Mouse (Mus musculus) liver, embryonic 12.5 days (tissue): ENCODE data around the gene Dglucy. TPM values are rescaled to one million over a fixed set of nuclear protein-coding genes. Genes with fewer than 3 reads are reported as not detected.

Experiments used
- ATAC-seq: fragments of 200-750 bp; cut with Nextera tagmentation; 2 replicates; pipeline ENCODE4 v1.8.0; 2017; ENCODE audit warnings: moderate number of reproducible peaks, mild to moderate bottlenecking, moderate library complexity
- H3K27ac ChIP-seq: fragments of 300-500 bp; sonication (generic); 2 replicates; pipeline ENCODE4 v1.5.1; 2016; ENCODE audit warnings: mild to moderate bottlenecking
- H3K27me3 ChIP-seq: fragments of 300-500 bp; sonication (generic); replicated peaks from 2 replicates; pipeline ENCODE4 v1.6.1; 2016; ENCODE audit warnings: mild to moderate bottlenecking, moderate library complexity
- H3K36me3 ChIP-seq: fragments of 300-500 bp; sonication (generic); 2 replicates; pipeline ENCODE4 v1.6.1; 2016; ENCODE audit warnings: mild to moderate bottlenecking, moderate library complexity
- H3K4me1 ChIP-seq: fragments of 300-500 bp; sonication (generic); 2 replicates; pipeline ENCODE4 v1.6.1; 2016
- H3K4me2 ChIP-seq: fragments of 300-500 bp; sonication (generic); 2 replicates; pipeline ENCODE4 v1.6.1; 2016; ENCODE audit warnings: mild to moderate bottlenecking, moderate library complexity
- H3K4me3 ChIP-seq: fragments of 300-500 bp; sonication (generic); 2 replicates; pipeline ENCODE4 v1.5.1; 2016; ENCODE audit warnings: mild to moderate bottlenecking, moderate library complexity
- H3K9ac ChIP-seq: fragments of 300-500 bp; sonication (generic); 2 replicates; pipeline ENCODE4 v1.6.1; 2016; ENCODE audit warnings: mild to moderate bottlenecking, moderate library complexity
- H3K9me3 ChIP-seq: fragments of 300-500 bp; sonication (generic); replicated peaks from 2 replicates; pipeline ENCODE4 v1.6.1; 2016; ENCODE audit warnings: mild to moderate bottlenecking, moderate library complexity
- WGBS: fragments of 180-500 bp; shearing (Covaris S2); methylation state at CpG from one replicate; pipeline ENCODE4 v1.1.7; 2016; ENCODE audit not compliant: insufficient replicate concordance; 5-methylcytosine and 5-hydroxymethylcytosine counted together
- polyA plus RNA-seq: library from polyadenylated mRNA; unstranded; fragments of >200 nt; fragmentation: Nextera tagmentation; extraction: Ambion mirVana; gene quantifications from 2 replicates; pipeline ENCODE4 v1.2.1, GENCODE M21; 2016

The Dglucy gene
- polyA plus RNA-seq, 1 experiment from 2014 or later, result 0.64 TPM

DNA sequence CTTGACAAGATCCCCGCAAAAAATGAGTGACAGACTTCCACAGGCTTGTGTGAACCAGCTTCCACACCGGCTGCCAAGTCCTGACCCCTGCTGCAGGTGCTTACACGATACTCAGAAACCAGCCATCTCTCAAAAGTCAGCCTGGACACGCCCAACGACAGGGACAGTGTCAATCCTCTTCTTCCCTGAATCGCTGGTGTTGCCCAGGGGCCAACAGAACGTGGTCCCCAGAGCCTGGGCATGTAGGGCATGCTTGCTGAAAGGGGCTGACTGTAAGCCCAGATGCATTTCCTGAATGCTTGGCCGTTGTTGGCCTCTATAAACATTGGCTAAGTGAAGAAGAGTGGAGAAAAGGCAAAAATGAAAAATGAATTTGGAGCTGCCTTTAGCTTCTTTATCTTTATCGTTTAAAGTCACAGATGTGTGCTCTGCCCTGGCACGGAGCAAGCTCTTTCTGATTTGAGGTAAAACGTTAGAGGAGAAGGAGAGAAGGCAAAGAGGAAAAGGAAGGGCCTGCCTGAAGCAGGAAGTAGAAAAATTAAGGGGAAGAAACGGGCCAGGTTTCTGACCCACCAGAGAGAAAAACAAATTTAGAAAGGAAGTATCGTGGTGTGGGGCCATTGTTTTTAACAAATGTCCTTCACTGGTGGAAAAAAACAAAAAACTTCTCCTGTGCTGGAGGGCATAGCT is 14.4 kb upstream of the Dglucy start:
- Histone ChIP-seq H3K4me3 (no peak overlapping the region), H3K27ac (no peak overlapping the region)
- WGBS, result 31% methylated on average over 13 of the region's 13 CpGs

DNA sequence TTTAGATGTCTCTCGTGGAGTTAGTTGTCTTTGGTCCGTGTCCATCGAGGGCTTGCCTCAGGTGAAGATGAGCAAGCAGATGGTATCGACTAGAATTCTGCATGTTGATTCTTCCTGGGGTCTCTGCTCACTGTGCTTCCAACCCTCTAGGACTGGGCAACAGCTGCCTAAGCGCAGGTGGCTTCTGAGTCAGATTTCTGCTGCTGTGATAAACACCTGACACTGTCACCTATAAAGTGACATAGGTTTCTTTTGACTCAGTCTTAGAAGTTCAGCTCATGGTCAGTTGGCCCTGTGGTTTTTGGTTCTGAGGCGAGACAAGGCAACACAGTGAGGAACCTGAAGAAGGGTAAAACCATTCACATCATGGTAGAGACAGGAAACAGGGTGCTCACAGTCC is 9.0 kb upstream of the Dglucy start:
- 71% methylated on average over 6 of the region's 6 CpGs for WGBS
- H3K4me1 ChIP-seq, result no peaks in the 10 kb centered on the region
- no peak overlapping the region for H3K4me2 ChIP-seq
- no peak for ATAC-seq
- no peaks in the 10 kb centered on the region for H3K9me3 ChIP-seq
- no peak overlapping the region for H3K4me3 ChIP-seq
- no peaks in the 10 kb centered on the region for H3K36me3 ChIP-seq
- H3K27ac ChIP-seq, result no peak overlapping the region
- no peak overlapping the region for H3K9ac ChIP-seq
- no peaks in the 10 kb centered on the region; the same call in 1 of the 2 replicates for H3K27me3 ChIP-seq

More for the DNA sequence above, 14.4 kb upstream of the Dglucy start:
- Histone ChIP-seq H3K36me3 (no peaks in the 10 kb centered on the region), H3K9ac (no peak overlapping the region), H3K27me3 (no peaks in the 10 kb centered on the region), H3K4me1 (peaks cover 4% of the 10 kb centered on the region; the same call in 1 of the 2 replicates), H3K9me3 (no peaks in the 10 kb centered on the region), H3K4me2 (no peak overlapping the region)
- ATAC-seq, result no peak

DNA sequence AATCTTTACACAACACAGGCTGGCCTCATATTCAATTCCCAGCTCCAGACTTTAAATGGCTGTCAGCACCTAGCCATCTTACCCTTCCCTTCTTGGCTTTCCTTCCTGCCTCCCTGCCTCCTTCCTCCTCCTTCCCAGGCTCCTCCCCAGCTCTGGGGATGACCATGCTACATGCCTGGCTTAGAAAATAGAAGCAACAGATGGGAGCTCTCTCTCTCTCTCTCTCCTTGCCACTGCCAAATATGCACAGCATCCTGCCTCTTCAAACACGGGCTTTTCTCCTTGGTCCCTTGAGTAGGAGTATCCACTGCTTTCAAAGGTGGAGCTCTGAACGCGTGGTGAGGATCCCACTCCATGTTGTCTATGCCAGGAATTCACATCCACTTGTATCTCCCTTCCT is 8.1 kb upstream of the Dglucy start:
- no peaks in the 10 kb centered on the region for H3K4me1 ChIP-seq
- H3K4me3 ChIP-seq, result no peak overlapping the region
- ATAC-seq, result no peak
- H3K27me3 ChIP-seq, result no peaks in the 10 kb centered on the region; the same call in 1 of the 2 replicates
- H3K36me3 ChIP-seq, result no peaks in the 10 kb centered on the region
- H3K9ac ChIP-seq, result no peak overlapping the region
- H3K9me3 ChIP-seq, result no peaks in the 10 kb centered on the region
- no peak overlapping the region for H3K27ac ChIP-seq
- no peak overlapping the region for H3K4me2 ChIP-seq
- WGBS, result 72% methylated on average over 3 of the region's 3 CpGs

DNA sequence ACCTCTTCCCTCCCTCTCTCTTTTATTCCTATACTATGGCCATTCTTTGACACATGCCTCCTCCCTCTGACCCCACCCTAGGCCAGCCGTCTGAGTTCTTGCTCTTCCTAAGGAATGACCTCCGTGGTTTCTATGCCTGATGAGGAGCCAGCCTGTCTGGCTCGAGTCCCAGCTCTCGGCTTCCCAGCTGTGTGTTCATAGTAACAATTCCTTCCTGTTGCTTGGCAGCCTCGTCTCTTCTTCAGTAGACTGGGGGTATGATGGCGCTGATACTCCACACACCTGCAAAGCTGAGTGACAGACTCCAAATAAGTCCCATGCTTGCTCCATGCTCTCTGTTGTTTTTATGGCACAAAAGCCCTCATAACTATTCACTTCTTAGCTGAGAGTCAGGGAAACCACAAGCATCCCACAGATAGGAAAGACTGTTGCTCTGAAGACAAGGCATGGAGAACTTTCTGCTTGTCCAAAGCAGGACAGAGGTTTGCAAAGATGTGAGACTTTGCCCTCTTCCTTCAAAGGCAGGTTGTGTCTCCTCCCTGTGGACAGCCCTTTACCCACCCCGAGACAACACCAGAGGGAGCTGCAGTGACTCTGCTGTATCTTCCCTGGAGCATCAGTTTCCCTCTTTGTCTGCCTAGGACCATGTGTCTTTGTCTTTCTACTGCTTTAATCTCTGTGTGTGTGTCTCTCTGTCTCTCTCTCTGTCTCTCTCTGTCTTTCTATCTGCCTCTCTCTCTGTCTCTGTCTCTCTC is 6.5 kb upstream of the Dglucy start:
- WGBS, result 35% methylated on average over 7 of the region's 7 CpGs
- H3K27me3 ChIP-seq, result no peaks in the 10 kb centered on the region; the same call in 1 of the 2 replicates
- H3K9ac ChIP-seq, result no peak overlapping the region
- no peaks in the 10 kb centered on the region for H3K9me3 ChIP-seq
- no peaks in the 10 kb centered on the region for H3K4me1 ChIP-seq
- no peak overlapping the region for H3K27ac ChIP-seq
- H3K4me2 ChIP-seq, result no peak overlapping the region
- no peaks in the 10 kb centered on the region for H3K36me3 ChIP-seq
- no peak overlapping the region for H3K4me3 ChIP-seq
- no peak for ATAC-seq

DNA sequence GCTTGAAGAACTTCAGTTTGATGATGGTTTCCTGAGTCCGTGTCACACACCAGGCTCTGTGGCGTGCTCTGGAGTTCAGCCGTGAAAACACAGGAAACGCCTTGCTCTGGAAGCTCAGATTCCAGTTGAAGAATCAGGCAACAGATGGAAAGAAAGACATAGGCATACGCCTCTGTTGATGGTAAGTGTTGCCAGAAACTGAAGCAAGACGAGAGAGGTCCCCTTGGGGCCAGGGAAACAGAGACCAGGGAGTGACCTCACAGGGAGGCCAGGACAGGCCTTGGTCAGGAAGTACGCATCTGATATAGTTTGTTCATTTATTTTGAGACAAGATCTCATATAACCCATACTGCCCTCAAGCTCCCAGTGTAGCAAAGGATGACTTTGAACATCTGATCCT is 4.1 kb upstream of the Dglucy start:
- Histone ChIP-seq H3K27me3 (no peaks in the 10 kb centered on the region; the same call in 1 of the 2 replicates), H3K36me3 (no peaks in the 10 kb centered on the region), H3K4me1 (no peaks in the 10 kb centered on the region; the same call in 1 of the 2 replicates), H3K4me2 (no peak overlapping the region), H3K9me3 (no peaks in the 10 kb centered on the region), H3K9ac (no peak overlapping the region), H3K27ac (no peak overlapping the region), H3K4me3 (no peak overlapping the region)
- 63% methylated on average over 7 of the region's 7 CpGs for WGBS
- no peak for ATAC-seq

DNA sequence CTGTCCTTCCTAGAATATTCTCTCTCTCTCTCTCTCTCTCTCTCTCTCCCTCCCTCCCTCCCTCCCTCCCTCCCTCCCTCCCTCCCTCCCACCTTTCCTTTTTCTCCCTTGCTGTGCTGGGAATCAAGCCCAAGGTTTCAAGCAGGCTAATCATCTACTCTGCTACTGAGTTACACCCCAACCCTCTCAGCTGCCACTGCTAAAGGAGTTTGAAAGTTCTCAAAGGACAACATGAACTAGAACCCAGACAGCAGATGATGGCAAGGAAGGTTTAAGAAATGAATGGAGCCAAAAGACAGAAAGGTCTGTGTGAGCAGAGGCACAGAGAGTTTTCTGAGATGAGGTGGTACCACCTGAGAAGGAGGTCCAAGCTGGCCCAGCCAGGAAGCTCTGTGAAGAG is 3.6 kb upstream of the Dglucy start:
- Histone ChIP-seq H3K4me3 (no peak overlapping the region), H3K27ac (no peak overlapping the region), H3K9ac (no peak overlapping the region), H3K4me2 (no peak overlapping the region), H3K27me3 (no peaks in the 10 kb centered on the region; the same call in 1 of the 2 replicates), H3K36me3 (no peaks in the 10 kb centered on the region), H3K4me1 (no peaks in the 10 kb centered on the region; the same call in 1 of the 2 replicates), H3K9me3 (no peaks in the 10 kb centered on the region)
- no peak for ATAC-seq

DNA sequence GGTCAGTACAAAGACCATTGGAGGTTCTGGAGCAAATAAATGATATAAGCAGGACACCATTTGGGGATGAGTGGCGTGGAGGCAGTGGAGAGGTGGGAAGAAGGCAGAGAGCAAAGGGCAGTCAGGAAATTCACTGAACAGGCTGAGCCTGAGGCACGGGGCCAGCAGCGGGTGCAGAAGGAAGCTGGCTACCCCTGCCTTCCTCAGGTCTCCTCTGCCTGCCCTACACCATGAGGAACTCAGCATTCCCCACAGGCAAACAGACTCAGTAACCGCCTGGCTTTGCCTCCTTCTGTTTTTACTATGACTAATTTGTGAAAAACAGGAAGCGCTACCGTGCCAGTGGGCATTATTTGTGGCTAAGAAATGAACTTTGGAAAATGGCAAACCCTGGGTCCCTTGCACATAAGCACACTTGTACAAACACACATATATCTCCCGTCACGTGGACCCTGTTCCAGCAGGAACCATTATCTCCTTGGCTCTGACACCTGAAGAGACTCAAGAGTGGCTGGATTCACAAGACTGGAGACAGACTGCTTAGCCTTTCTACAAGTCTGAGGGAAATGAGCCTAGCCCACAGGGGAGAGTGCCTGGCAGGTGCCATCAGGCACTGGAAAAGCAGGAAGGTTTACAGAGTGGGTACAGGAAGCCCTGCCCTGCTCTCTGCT is 2.8 kb upstream of the Dglucy start:
- no peak overlapping the region for H3K4me2 ChIP-seq
- no peak overlapping the region for H3K27ac ChIP-seq
- no peak overlapping the region for H3K9ac ChIP-seq
- no peaks in the 10 kb centered on the region; the same call in 1 of the 2 replicates for H3K4me1 ChIP-seq
- ATAC-seq, result no peak
- WGBS, result 41% methylated on average over 8 of the region's 8 CpGs
- no peaks in the 10 kb centered on the region for H3K9me3 ChIP-seq
- H3K27me3 ChIP-seq, result no peaks in the 10 kb centered on the region
- no peaks in the 10 kb centered on the region for H3K36me3 ChIP-seq
- H3K4me3 ChIP-seq, result no peak overlapping the region

DNA sequence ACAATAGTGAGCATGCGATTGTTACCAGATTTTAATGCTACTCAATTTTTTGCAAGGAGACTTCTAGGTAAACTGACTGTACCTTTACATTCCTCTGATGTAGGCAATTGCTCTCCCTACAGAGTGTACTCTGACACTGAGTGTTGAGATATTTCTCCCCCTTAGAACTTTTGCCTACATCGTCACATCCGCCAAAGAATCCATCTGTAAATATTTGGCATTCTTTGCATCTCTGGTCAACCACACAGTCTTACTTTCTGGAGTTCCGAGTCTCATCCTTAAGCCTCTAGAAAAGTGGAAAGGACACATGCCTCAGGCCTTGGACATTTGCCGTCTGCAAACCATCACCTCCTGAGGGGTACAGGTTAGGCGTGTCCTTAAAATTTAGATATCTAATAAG is 1.9 kb upstream of the Dglucy start:
- Histone ChIP-seq H3K4me1 (no peaks in the 10 kb centered on the region; the same call in 1 of the 2 replicates), H3K4me2 (no peak overlapping the region), H3K27ac (no peak overlapping the region), H3K4me3 (no peak overlapping the region), H3K27me3 (no peaks in the 10 kb centered on the region), H3K9me3 (no peaks in the 10 kb centered on the region), H3K36me3 (no peaks in the 10 kb centered on the region), H3K9ac (no peak overlapping the region)
- WGBS, result 75% methylated on average over 6 of the region's 6 CpGs
- ATAC-seq, result no peak

DNA sequence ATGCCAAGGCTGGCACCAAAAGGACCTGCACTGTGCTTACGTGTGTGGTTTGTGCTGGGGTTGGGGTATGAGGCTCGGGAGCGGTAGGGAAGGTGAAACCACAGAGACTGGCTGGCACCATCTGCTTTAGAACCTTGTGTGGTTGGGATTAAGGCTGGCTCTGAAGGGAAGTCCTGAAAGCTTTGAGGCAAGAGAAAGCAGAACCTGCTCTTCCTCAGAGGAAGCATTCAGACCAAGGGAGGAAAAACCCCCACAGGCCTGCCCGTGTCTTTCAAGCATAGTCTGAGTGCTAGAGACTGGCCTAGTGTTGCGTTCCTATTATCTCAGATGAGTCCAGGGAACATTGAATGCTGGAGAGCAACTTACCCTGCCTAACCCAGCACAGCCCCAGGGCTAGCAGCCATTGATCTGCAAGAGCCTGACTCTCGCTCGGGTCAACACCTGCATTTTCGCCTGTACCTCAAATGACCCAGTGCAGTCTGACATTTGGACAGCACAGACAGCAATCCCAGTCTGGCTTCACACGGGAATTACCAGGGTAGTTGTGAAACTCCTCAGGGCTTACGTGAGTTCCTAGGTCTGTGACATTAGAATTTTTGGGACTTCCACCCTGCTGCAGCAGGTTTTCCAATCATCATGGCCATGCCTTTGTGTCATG is 452 bp upstream of the Dglucy start:
- Histone ChIP-seq H3K4me3 (no peak overlapping the region), H3K36me3 (no peaks in the 10 kb centered on the region), H3K4me2 (no peak overlapping the region), H3K9me3 (no peaks in the 10 kb centered on the region), H3K9ac (no peak overlapping the region), H3K27me3 (no peaks in the 10 kb centered on the region), H3K27ac (no peak overlapping the region), H3K4me1 (no peaks in the 10 kb centered on the region; the same call in 1 of the 2 replicates)
- no peak for ATAC-seq
- 47% methylated on average over 10 of the region's 10 CpGs for WGBS

DNA sequence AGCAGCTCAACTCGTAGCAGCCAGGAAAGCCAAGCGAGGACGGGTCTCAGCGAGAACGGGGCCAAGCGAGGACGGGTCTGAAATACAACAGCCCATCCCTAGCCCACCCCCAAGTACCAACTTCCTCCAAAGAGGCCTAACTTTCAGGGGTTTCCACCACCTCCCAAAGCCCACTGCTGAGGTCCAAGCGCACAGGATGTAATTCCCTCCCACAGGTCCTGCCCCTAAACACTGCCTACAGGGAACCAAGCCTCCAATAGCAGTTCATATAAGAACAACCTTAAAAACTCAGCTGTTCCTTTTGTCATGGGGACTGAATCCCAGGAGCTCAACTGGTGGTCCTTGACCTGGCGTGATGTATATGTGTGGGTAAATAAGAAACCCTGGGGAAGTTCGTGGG is 1.6 kb downstream of the Dglucy start:
- WGBS, result 81% methylated on average over 10 of the region's 10 CpGs

DNA sequence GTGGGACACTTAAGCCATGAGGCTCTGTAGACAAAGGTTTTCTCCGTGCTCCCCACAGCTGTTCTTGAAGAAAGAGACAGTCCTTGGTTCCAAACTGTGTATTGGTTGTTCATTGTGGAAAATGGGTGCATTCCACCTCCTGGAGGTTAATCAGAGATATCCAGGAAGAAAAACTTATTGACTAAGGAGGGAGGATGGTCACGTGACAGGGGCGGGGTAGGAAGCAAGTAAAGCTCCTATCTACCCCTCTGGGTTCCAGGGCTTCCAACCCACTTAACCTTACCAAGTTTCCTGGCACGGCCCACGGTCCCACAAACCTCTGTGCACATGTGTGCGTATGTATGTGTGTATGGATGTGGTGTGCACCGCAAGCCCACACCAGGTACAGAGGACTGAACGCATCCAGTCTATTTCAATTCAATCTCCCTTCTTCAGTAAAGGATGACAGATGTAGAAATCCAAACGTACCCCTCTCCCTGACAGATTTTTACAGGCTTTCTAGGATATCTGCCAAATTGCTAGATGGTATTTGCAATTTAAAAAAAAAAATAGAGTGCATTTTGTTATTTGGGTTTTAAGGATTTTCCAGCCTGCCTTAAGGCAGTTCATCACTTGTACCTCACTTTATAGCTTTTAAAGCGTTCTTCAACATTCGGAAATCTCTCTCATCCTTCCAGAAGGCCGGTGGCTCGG is 2.7 kb downstream of the Dglucy start:
- no peak overlapping the region for H3K27ac ChIP-seq
- H3K4me2 ChIP-seq, result no peak overlapping the region
- no peaks in the 10 kb centered on the region for H3K27me3 ChIP-seq
- no peaks in the 10 kb centered on the region for H3K9me3 ChIP-seq
- H3K4me1 ChIP-seq, result peaks cover 4% of the 10 kb centered on the region; the same call in 1 of the 2 replicates
- ATAC-seq, result no peak
- H3K9ac ChIP-seq, result no peak overlapping the region
- no peak overlapping the region for H3K4me3 ChIP-seq
- H3K36me3 ChIP-seq, result no peaks in the 10 kb centered on the region
- WGBS, result 73% methylated on average over 13 of the region's 13 CpGs

More for the DNA sequence above, 1.6 kb downstream of the Dglucy start:
- no peak overlapping the region for H3K9ac ChIP-seq
- H3K36me3 ChIP-seq, result no peaks in the 10 kb centered on the region
- peaks cover 4% of the 10 kb centered on the region; the same call in 1 of the 2 replicates for H3K4me1 ChIP-seq
- H3K27ac ChIP-seq, result no peak overlapping the region
- H3K4me3 ChIP-seq, result no peak overlapping the region
- no peak for ATAC-seq
- no peak overlapping the region for H3K4me2 ChIP-seq
- no peaks in the 10 kb centered on the region for H3K9me3 ChIP-seq
- H3K27me3 ChIP-seq, result no peaks in the 10 kb centered on the region
